Mouse (Mus musculus): ENCODE results near the gene Vmn1r209. TPM values are rescaled to one million over a fixed set of nuclear protein-coding genes. Genes with fewer than 3 reads are reported as not detected.
"Not testable (repeated sequence)": the region's sequence is repeated elsewhere in the genome, so short reads cannot be mapped to it uniquely, and the experiment has no call there.

Gene Vmn1r209
- polyA plus RNA-seq (2015; fragmentation: Nextera tagmentation; extraction: Ambion mirVana), result not detected in 2 replicates

- not testable (repeated sequence) for H3K36me3 ChIP-seq (ENCODE audit: control insufficient read depth, insufficient read depth, low read length)
These were observed at the start of gene Vmn1r209 for GRCm38 (mm10) chr13:22809582-22809981. Gene Vmn1r209 (minus strand): TSS chr13:22809682.

GRCm38 (mm10) chr13:22857461-22857860 lies 48.0 kb upstream of the Vmn1r209 start, which contains the start of gene Vmn1r211:
Gene Vmn1r211 (minus strand): TSS chr13:22857561.
- no peak for ATAC-seq
- H3K36me3 ChIP-seq (ENCODE audit: control insufficient read depth, insufficient read depth, low read length), result no peaks in the 10 kb centered on the region
- no peak within 1 kb of the TSS for H3K9ac ChIP-seq (ENCODE audit: low read depth, low read length)
- H3K4me2 ChIP-seq (ENCODE audit: low read length), result no peak within 1 kb of the TSS
- no peaks in the 10 kb centered on the region for H3K9me3 ChIP-seq (ENCODE audit: control insufficient read depth, low read length)
- no peaks in the 10 kb centered on the region for H3K27me3 ChIP-seq (replicated peaks; ENCODE audit: control insufficient read depth, insufficient read depth, low read length)
- no peak within 1 kb of the TSS for H3K27ac ChIP-seq (ENCODE audit: low read depth, low read length)
- no peak within 1 kb of the TSS for H3K4me3 ChIP-seq (ENCODE audit: low read length)
- H3K4me1 ChIP-seq (ENCODE audit: control insufficient read depth, insufficient read depth, low read depth, low read length), result no peaks in the 10 kb centered on the region
- WGBS, result 72% methylated on average over 1 of the region's 1 CpGs

More at GRCm38 (mm10) chr13:22809582-22809981, at the start of gene Vmn1r209:
- not testable (repeated sequence) for ATAC-seq; H3K27me3 ChIP-seq (replicated peaks; ENCODE audit: control insufficient read depth, insufficient read depth, low read length); H3K4me3 ChIP-seq (ENCODE audit: low read length); H3K9me3 ChIP-seq (ENCODE audit: control insufficient read depth, low read length); H3K9ac ChIP-seq (ENCODE audit: low read depth, low read length); H3K4me2 ChIP-seq (ENCODE audit: low read length); H3K27ac ChIP-seq (ENCODE audit: low read depth, low read length); H3K4me1 ChIP-seq (ENCODE audit: control insufficient read depth, insufficient read depth, low read depth, low read length)

GRCm38 (mm10) chr13:22854760-22855159 lies 45.3 kb upstream of the Vmn1r209 start:
- 75% methylated on average over 4 of the region's 4 CpGs for WGBS
- no peak for ATAC-seq
- H3K4me2 ChIP-seq (ENCODE audit: low read length), result no peak overlapping the region
- H3K36me3 ChIP-seq (ENCODE audit: control insufficient read depth, insufficient read depth, low read length), result no peaks in the 10 kb centered on the region
- H3K27me3 ChIP-seq (replicated peaks; ENCODE audit: control insufficient read depth, insufficient read depth, low read length), result no peaks in the 10 kb centered on the region
- no peaks in the 10 kb centered on the region for H3K9me3 ChIP-seq (ENCODE audit: control insufficient read depth, low read length)
- H3K27ac ChIP-seq (ENCODE audit: low read depth, low read length), result no peak overlapping the region
- H3K4me1 ChIP-seq (ENCODE audit: control insufficient read depth, insufficient read depth, low read depth, low read length), result no peaks in the 10 kb centered on the region
- no peak overlapping the region for H3K9ac ChIP-seq (ENCODE audit: low read depth, low read length)
- no peak overlapping the region for H3K4me3 ChIP-seq (ENCODE audit: low read length)

GRCm38 (mm10) chr13:22846798-22847197 lies 37.3 kb upstream of the Vmn1r209 start:
- H3K4me2 ChIP-seq (ENCODE audit: low read length), result no peak overlapping the region
- no peak overlapping the region for H3K4me3 ChIP-seq (ENCODE audit: low read length)
- no peaks in the 10 kb centered on the region for H3K4me1 ChIP-seq (ENCODE audit: control insufficient read depth, insufficient read depth, low read depth, low read length)
- no peak overlapping the region for H3K9ac ChIP-seq (ENCODE audit: low read depth, low read length)
- H3K36me3 ChIP-seq (ENCODE audit: control insufficient read depth, insufficient read depth, low read length), result no peaks in the 10 kb centered on the region
- 88% methylated on average over 1 of the region's 1 CpGs for WGBS
- no peak for ATAC-seq
- no peak overlapping the region for H3K27ac ChIP-seq (ENCODE audit: low read depth, low read length)
- H3K9me3 ChIP-seq (ENCODE audit: control insufficient read depth, low read length), result no peaks in the 10 kb centered on the region
- no peaks in the 10 kb centered on the region for H3K27me3 ChIP-seq (replicated peaks; ENCODE audit: control insufficient read depth, insufficient read depth, low read length)

GRCm38 (mm10) chr13:22844304-22844703 lies 34.8 kb upstream of the Vmn1r209 start:
- H3K36me3 ChIP-seq (ENCODE audit: control insufficient read depth, insufficient read depth, low read length); H3K4me1 ChIP-seq (ENCODE audit: control insufficient read depth, insufficient read depth, low read depth, low read length); H3K27ac ChIP-seq (ENCODE audit: low read depth, low read length); H3K9ac ChIP-seq (ENCODE audit: low read depth, low read length); H3K4me3 ChIP-seq (ENCODE audit: low read length); ATAC-seq; H3K9me3 ChIP-seq (ENCODE audit: control insufficient read depth, low read length); H3K4me2 ChIP-seq (ENCODE audit: low read length); H3K27me3 ChIP-seq (replicated peaks; ENCODE audit: control insufficient read depth, insufficient read depth, low read length): not testable (repeated sequence)
- 27% methylated on average over 3 of the region's 3 CpGs for WGBS

- Histone ChIP-seq H3K27me3 (replicated peaks; ENCODE audit: control insufficient read depth, insufficient read depth, low read length) (no peaks in the 10 kb centered on the region), H3K4me1 (ENCODE audit: control insufficient read depth, insufficient read depth, low read depth, low read length) (no peaks in the 10 kb centered on the region)
These were observed 21.8 kb upstream of the Vmn1r209 start, which contains the start of gene Vmn1r210 for GRCm38 (mm10) chr13:22831248-22831647. Gene Vmn1r210 (minus strand): TSS chr13:22831348.

GRCm38 (mm10) chr13:22829395-22829794 lies 19.9 kb upstream of the Vmn1r209 start:
- H3K4me1 ChIP-seq (ENCODE audit: control insufficient read depth, insufficient read depth, low read depth, low read length); H3K27me3 ChIP-seq (replicated peaks; ENCODE audit: control insufficient read depth, insufficient read depth, low read length); H3K4me3 ChIP-seq (ENCODE audit: low read length); H3K9ac ChIP-seq (ENCODE audit: low read depth, low read length); H3K36me3 ChIP-seq (ENCODE audit: control insufficient read depth, insufficient read depth, low read length); H3K27ac ChIP-seq (ENCODE audit: low read depth, low read length); ATAC-seq; H3K9me3 ChIP-seq (ENCODE audit: control insufficient read depth, low read length): not testable (repeated sequence)
- WGBS, result 30% methylated on average over 7 of the region's 7 CpGs
- peak overlapping the region; percentile 17; the same call in 1 of the 2 replicates for H3K4me2 ChIP-seq (ENCODE audit: low read length)

More at GRCm38 (mm10) chr13:22831248-22831647, 21.8 kb upstream of the Vmn1r209 start, which contains the start of gene Vmn1r210:
- no peaks in the 10 kb centered on the region for H3K36me3 ChIP-seq (ENCODE audit: control insufficient read depth, insufficient read depth, low read length)
- WGBS, result 74% methylated on average over 4 of the region's 4 CpGs
- no peak for ATAC-seq
- no peak within 1 kb of the TSS for H3K4me3 ChIP-seq (ENCODE audit: low read length)
- no peak within 1 kb of the TSS for H3K4me2 ChIP-seq (ENCODE audit: low read length)
- no peak within 1 kb of the TSS for H3K27ac ChIP-seq (ENCODE audit: low read depth, low read length)
- H3K9me3 ChIP-seq (ENCODE audit: control insufficient read depth, low read length), result no peaks in the 10 kb centered on the region
- H3K9ac ChIP-seq (ENCODE audit: low read depth, low read length), result no peak within 1 kb of the TSS

GRCm38 (mm10) chr13:22821601-22822000 lies 12.1 kb upstream of the Vmn1r209 start:
- not testable (repeated sequence) for ATAC-seq; H3K4me1 ChIP-seq (ENCODE audit: control insufficient read depth, insufficient read depth, low read depth, low read length); H3K9me3 ChIP-seq (ENCODE audit: control insufficient read depth, low read length); H3K4me3 ChIP-seq (ENCODE audit: low read length); H3K36me3 ChIP-seq (ENCODE audit: control insufficient read depth, insufficient read depth, low read length); H3K27me3 ChIP-seq (replicated peaks; ENCODE audit: control insufficient read depth, insufficient read depth, low read length); H3K4me2 ChIP-seq (ENCODE audit: low read length); H3K27ac ChIP-seq (ENCODE audit: low read depth, low read length); H3K9ac ChIP-seq (ENCODE audit: low read depth, low read length)
- 97% methylated on average over 1 of the region's 1 CpGs for WGBS

GRCm38 (mm10) chr13:22788096-22788495 lies 21.4 kb downstream of the Vmn1r209 start:
- H3K27me3 ChIP-seq (replicated peaks; ENCODE audit: control insufficient read depth, insufficient read depth, low read length); H3K4me2 ChIP-seq (ENCODE audit: low read length); ATAC-seq; H3K9me3 ChIP-seq (ENCODE audit: control insufficient read depth, low read length); H3K27ac ChIP-seq (ENCODE audit: low read depth, low read length); H3K4me1 ChIP-seq (ENCODE audit: control insufficient read depth, insufficient read depth, low read depth, low read length); H3K9ac ChIP-seq (ENCODE audit: low read depth, low read length); H3K36me3 ChIP-seq (ENCODE audit: control insufficient read depth, insufficient read depth, low read length); H3K4me3 ChIP-seq (ENCODE audit: low read length): not testable (repeated sequence)
- WGBS, result 84% methylated on average over 3 of the region's 3 CpGs

- H3K4me1 ChIP-seq (ENCODE audit: control insufficient read depth, insufficient read depth, low read depth, low read length); H3K36me3 ChIP-seq (ENCODE audit: control insufficient read depth, insufficient read depth, low read length); H3K4me3 ChIP-seq (ENCODE audit: low read length); H3K9me3 ChIP-seq (ENCODE audit: control insufficient read depth, low read length); H3K9ac ChIP-seq (ENCODE audit: low read depth, low read length); ATAC-seq; H3K27ac ChIP-seq (ENCODE audit: low read depth, low read length); H3K4me2 ChIP-seq (ENCODE audit: low read length); H3K27me3 ChIP-seq (replicated peaks; ENCODE audit: control insufficient read depth, insufficient read depth, low read length): not testable (repeated sequence)
These were observed 25.3 kb downstream of the Vmn1r209 start for GRCm38 (mm10) chr13:22784159-22784558.

Data from hindbrain, embryonic 16.5 days (tissue).